Mouse (Mus musculus): ENCODE measurements at regions not wholly inside any gene's neighbourhood (a gene's known extent, or its start where the extent isn't known, plus 50 kb on each side); places are given as distances from the start of the nearest gene placed in this dataset.

DNA sequence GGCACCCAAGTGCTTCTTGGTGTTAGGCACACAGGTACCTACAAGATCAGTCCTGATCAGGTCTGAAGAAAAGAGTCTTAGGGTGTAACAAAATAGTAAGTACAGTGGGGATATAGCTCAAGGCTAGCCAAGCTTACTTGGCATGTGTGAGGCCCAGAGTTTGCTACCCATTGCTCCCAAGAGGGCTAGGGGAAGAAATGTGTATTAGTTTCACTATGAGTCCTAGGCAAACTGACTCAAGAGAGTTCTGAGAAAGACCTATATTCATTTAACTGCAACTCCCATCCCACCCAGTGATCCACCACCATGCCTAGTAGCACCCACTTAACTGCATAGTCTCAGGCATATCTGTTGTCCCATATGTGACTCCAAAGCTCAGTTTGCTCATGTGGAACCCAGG is 84.5 kb upstream of the Cdkn2b start:
- TF ChIP-seq CTCF (IDR thresholded peaks at IDR 0.05) (no peak), EP300 (IDR thresholded peaks at IDR 0.05) (no peak)
